Mouse (Mus musculus) heart, postnatal 10 days (tissue): ENCODE results near the gene Obsl1. TPM values are rescaled to one million over a fixed set of nuclear protein-coding genes. Genes with fewer than 3 reads are reported as not detected.
A peak's percentile ranks its signal among the peaks of the same experiment; 100 is the strongest.

Experiments used
- DNase-seq, 2 experiments: peaks; one replicate each; pipeline ENCODE4 v3.0.0; 2021
- intact Hi-C: fragments of 180-260 bp; cut with DNase I; formaldehyde crosslinking; loops from one replicate; pipeline ENCODE4 v1.15.1; 2025
- total RNA-seq, 2 experiments: library from RNA; stranded (reverse); gene quantifications; 2 replicates each; pipeline ENCODE4 v1.2.3; 2021

Gene Obsl1
- total RNA-seq, 2 experiments from 2014 or later = 171 to 173 TPM

DNA sequence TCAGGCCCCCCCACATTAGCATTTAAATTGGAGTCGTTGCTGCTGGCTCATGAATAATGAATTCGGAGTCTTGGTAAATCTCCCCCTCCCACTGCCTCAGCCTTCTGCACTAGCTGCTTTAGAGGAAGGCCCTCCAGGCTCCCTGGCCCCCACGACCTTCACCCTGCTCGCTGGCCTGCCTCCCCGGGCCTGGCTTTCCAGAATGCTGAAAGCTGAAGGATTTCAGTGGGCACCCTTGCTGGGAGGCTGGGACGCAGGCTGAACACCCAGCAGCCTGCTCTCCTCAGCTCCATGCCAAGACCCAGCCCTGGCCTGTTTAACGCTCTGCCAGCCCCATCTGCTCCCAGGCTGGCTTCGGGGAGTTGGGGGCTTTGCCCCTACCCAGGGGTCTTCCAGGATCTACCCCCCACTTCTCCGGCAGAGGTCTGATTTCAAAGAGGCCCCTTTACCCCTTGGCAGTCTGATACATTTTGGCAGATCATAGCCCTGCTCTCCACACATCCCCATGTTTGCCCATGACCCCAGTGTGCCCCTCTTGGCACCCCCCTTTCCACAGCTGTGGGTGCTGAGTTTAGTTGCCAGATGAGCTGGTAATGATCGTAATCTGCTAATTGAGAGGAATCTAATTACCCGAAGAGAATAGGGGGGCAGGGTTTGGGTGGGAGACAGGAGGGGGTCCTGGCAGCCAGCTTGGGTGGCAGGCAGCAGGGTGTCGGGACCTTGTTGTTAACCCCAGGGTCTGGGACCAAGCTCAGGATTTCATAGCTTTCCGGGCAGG is 62.8 kb downstream of the Obsl1 start:
- intact Hi-C loops = no loop called here
- DNase-seq = no peak

DNA sequence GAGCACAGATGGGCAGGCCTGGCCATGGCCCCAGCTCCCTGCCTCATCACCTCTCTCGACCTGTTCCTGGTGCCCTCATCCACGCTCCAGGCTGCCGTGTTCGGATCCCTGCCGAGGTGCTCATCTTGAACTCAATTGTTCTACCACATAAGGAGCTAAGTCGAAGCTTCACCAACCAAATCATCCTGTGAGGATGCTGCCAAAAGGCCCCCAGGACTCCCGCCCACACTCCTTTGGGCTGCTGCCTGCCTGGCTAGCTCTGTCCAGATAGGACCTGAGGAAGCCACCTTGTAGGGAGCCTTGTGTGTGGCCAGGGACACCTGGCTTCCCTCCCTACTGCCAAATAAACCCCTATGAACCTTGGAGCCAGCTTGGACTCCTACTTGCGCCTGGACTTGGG is 63.4 kb downstream of the Obsl1 start:
- intact Hi-C loops = no loop called here
- DNase-seq = no peak

DNA sequence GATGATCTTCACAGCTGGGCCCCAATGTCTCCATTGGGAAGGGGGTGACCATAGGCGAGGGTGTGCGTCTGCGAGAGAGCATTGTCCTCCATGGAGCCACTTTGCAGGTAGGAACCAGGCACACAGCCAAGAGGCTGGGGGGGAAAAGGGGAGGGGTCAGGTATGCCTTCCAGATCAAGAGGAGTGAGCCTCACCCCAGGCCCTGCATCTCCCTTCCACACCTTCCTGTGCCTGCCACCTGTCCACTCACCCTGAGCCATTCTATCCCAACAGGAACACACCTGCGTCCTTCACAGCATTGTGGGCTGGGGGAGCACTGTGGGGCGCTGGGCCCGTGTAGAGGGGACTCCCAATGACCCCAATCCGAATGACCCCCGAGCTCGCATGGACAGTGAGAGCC is 64.1 kb downstream of the Obsl1 start:
- no peak for DNase-seq
- intact Hi-C loops = no loop called here

DNA sequence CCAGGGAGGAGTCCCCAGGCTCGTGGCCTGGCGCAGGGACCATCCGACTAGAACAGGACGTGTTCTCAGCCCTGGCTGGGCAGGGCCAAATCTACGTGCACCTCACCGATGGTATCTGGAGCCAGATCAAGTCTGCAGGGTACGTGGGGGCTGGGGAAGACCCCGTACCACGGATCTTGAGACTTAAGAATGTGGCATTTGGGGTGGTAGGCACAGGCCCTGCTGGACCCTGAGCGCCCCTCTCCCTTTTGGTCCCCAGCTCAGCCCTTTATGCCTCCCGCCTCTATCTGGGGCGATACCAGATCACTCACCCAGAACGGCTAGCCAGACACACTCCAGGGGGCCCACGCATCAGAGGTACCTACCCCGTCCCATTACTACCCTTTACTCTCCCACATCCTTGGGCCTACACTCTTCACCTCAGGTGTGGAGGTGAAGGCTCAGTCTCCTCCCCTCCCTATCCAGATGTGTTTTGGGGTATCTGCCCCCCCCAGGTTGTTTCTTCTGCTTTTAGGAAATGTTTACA is 64.7 kb downstream of the Obsl1 start:
- DNase-seq = no peak
- intact Hi-C loops = no loop called here

DNA sequence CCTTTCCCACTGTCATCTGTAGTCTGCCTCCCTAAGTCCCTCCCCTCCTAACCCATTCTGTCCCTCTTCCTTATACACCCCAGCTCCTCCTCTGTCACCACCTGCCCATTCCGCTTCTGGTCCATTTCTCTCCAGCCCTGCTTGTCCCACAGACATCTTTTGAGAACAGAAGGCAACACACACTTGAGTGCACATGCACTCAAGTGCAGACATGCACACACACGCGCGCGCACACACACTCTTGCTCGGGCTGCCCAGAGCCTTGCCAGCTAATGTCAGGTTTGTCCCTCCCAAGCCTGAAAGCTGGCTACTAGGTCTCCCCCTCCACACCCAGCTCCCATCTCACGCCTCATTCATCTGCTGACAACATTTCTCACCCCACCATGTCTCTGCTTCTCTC is 65.6 kb downstream of the Obsl1 start:
- no peak for DNase-seq
- intact Hi-C loops = no loop called here

DNA sequence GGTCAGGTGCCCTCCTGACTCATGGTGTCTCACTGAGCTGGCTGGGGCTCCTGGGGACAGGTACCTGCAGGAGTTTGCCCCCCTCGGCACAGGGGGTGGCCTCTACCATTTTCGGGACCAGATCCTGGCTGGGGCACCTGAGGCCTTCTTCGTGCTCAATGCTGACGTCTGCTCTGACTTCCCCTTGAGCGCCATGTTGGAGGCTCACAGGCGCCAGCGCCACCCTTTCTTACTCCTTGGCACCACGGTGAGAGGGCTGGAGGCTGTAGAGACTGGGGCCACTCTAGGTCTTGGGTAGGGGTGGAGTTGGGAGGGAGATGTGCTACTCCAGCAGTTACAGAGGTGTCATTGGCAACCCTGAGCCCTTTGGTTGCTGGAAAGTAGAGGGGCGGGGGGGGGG is 67.5 kb downstream of the Obsl1 start:
- DNase-seq = no peak
- intact Hi-C loops = no loop called here

DNA sequence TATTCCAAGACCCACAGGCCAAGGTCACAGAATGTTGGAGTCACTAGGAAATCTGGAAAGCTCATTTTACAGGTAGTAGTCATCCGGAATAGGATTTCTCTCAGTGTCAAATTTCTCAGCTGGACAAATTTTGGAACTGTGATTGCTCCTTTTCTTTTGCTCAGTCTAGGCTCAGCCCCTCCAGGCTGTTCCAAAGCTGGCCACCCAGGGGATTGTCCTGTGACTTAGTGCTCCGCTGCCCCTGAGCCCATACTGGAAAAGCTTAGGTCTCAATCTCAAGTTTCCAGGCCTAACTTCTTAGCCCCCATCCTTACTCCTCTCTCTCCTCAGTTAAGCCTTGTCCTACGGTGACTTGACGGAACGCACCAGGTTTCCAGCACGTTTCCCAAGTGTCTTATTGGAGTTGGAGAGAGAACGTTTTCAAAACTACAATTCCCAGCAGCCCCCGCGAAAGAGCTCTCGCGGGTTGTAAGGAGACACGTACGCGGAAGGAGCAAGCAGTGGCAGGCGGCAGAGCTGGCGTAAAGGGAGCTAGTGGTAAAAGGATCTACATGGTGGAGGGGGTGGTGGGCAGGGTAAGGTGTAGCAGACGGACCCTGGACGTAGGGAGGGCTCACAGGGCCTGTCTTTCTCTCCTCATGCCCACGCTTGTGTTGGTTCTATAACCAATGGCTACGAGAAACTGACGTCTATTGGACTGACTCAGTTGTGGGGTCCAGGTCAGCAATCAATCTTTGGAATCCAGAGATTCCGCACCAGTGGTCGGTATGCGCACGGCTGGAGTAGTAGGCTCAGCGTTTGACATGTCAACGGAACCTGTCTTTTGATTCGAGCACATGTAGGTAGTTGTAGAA is 70.5 kb downstream of the Obsl1 start, which contains the start of gene Gmppa:
TSS of gene Gmppa (plus strand) at position 456 of the 854 bp plus-strand sequence.
- DNase-seq = peak; percentile 89 to 91

More for the DNA sequence above, 70.5 kb downstream of the Obsl1 start, which contains the start of gene Gmppa:
- intact Hi-C loops = no loop called here

Other genes starting within 250 kb of the Obsl1 start
- gene Ptprn, start 241.9 kb downstream of the Obsl1 start, total RNA-seq = under 1 TPM; 0.34 to 0.42 TPM
- gene Resp18, start 228.0 kb downstream of the Obsl1 start, total RNA-seq = not detected
- gene Dnpep, start 188.5 kb downstream of the Obsl1 start, total RNA-seq = 10 to 100 TPM; 92.2 to 92.7 TPM
- gene Des, start 146.1 kb downstream of the Obsl1 start, total RNA-seq = 100 to 1,000 TPM; 909 to 916 TPM
- 100 to 1,000 TPM; 104 to 112 TPM for gene Speg, start 131.2 kb downstream of the Obsl1 start, total RNA-seq
- gene Gmppa, start 70.5 kb downstream of the Obsl1 start, total RNA-seq = 10 to 100 TPM; 39.7 to 40.1 TPM
- gene Asic4, start 56.0 kb downstream of the Obsl1 start, total RNA-seq = not detected
- 10 to 100 TPM; 38.6 to 39.5 TPM for gene Chpf, start 27.1 kb downstream of the Obsl1 start, total RNA-seq
- gene Tmem198, start 26.9 kb downstream of the Obsl1 start, total RNA-seq = under 1 TPM; 0.38 to 0.52 TPM
- gene Inha, start 625 bp upstream of the Obsl1 start, total RNA-seq = 1 to 10 TPM; 5.1 to 8.5 TPM
- gene Stk11ip, start 15.1 kb upstream of the Obsl1 start, total RNA-seq = 10 to 100 TPM; 12.7 to 13.9 TPM
- gene Slc4a3, start 39.8 kb upstream of the Obsl1 start, total RNA-seq = 100 to 1,000 TPM; 128 to 149 TPM